Mouse (Mus musculus) gonadal fat pad, adult 2 months (tissue): ENCODE data around the gene Pcmt1. TPM values are rescaled to one million over a fixed set of nuclear protein-coding genes. Genes with fewer than 3 reads are reported as not detected.

ENCODE experiments used
- DNase-seq: peaks from one replicate; pipeline ENCODE4 v3.0.0-alpha.2; 2012; ENCODE audit warnings: low read depth
- polyA plus RNA-seq: library from polyadenylated mRNA; depleted of rRNA; stranded (reverse); fragments of >200 nt; gene quantifications from 2 replicates; pipeline ENCODE4 v1.2.3, GENCODE M21; 2012; rRNA removed

Gene Pcmt1
- 31.3 and 36.0 TPM in 2 replicates for polyA plus RNA-seq

GRCm38 (mm10) chr10:7680731-7681301 is at the start of gene Pcmt1, which contains the start of gene Lats1:
Pcmt1 (minus strand) TSS chr10:7681136.
Lats1 (plus strand) TSS chr10:7681214.
- no peak for DNase-seq

GRCm38 (mm10) chr10:7727011-7727410 is 46.1 kb upstream of the Pcmt1 start:
- DNase-seq, result no peak

GRCm38 (mm10) chr10:7726501-7726812 is 45.5 kb upstream of the Pcmt1 start:
- peak; percentile 27 for DNase-seq

- DNase-seq, result peak; percentile 47
These were observed 45.0 kb upstream of the Pcmt1 start, which contains the start of gene Katna1 for GRCm38 (mm10) chr10:7725751-7726500. Katna1 (plus strand) TSS chr10:7726000.

GRCm38 (mm10) chr10:7715056-7715455 is 34.1 kb upstream of the Pcmt1 start:
- DNase-seq, result no peak

GRCm38 (mm10) chr10:7712506-7712905 is 31.6 kb upstream of the Pcmt1 start:
- DNase-seq, result no peak

GRCm38 (mm10) chr10:7710121-7710520 is 29.2 kb upstream of the Pcmt1 start:
- no peak for DNase-seq

- DNase-seq, result no peak
These were observed 21.6 kb upstream of the Pcmt1 start for GRCm38 (mm10) chr10:7702586-7702985.

- DNase-seq, result no peak
These were observed 19.2 kb upstream of the Pcmt1 start for GRCm38 (mm10) chr10:7700120-7700519.

- DNase-seq, result no peak
These were observed 14.3 kb upstream of the Pcmt1 start for GRCm38 (mm10) chr10:7695286-7695685.

GRCm38 (mm10) chr10:7686902-7687301 is 6.0 kb upstream of the Pcmt1 start:
- DNase-seq, result no peak

GRCm38 (mm10) chr10:7682249-7682648 is 1.3 kb upstream of the Pcmt1 start:
- DNase-seq, result no peak

- no peak for DNase-seq
These were observed 548 bp upstream of the Pcmt1 start for GRCm38 (mm10) chr10:7681343-7682025.

- DNase-seq, result no peak
These were observed 7.3 kb downstream of the Pcmt1 start for GRCm38 (mm10) chr10:7673673-7674072.

GRCm38 (mm10) chr10:7667342-7667802 is 13.6 kb downstream of the Pcmt1 start, which contains the start of gene Nup43:
Nup43 (plus strand) TSS chr10:7667503.
- DNase-seq, result no peak

GRCm38 (mm10) chr10:7664889-7665288 is 16.0 kb downstream of the Pcmt1 start:
- DNase-seq, result no peak

- DNase-seq, result no peak
These were observed 16.9 kb downstream of the Pcmt1 start for GRCm38 (mm10) chr10:7664027-7664526.

- no peak for DNase-seq
These were observed 17.5 kb downstream of the Pcmt1 start for GRCm38 (mm10) chr10:7663159-7664026.

- no peak for DNase-seq
These were observed 18.3 kb downstream of the Pcmt1 start for GRCm38 (mm10) chr10:7662471-7663141.

GRCm38 (mm10) chr10:7651057-7651456 is 29.9 kb downstream of the Pcmt1 start:
- no peak for DNase-seq

GRCm38 (mm10) chr10:7649059-7649458 is 31.9 kb downstream of the Pcmt1 start:
- DNase-seq, result no peak
